Mouse (Mus musculus) hindbrain, embryonic 10.5 days (tissue): ENCODE measurements around the gene Fads6. TPM values are rescaled to one million over a fixed set of nuclear protein-coding genes. Genes with fewer than 3 reads are reported as not detected.

Experiments used
- DNase-seq: peaks from one replicate; pipeline ENCODE4 v3.0.0-alpha.2; 2017; ENCODE audit warnings: low spot score
- H3K27ac ChIP-seq: fragments of 300-500 bp; sonication (generic); 2 replicates; pipeline ENCODE4 v1.5.1; 2016; ENCODE audit warnings: mild to moderate bottlenecking, moderate library complexity
- H3K27me3 ChIP-seq: fragments of 300-500 bp; sonication (generic); 2 replicates; pipeline ENCODE4 v1.6.1; 2016; ENCODE audit warnings: mild to moderate bottlenecking; ENCODE audit not compliant: poor library complexity, insufficient read depth, severe bottlenecking
- H3K36me3 ChIP-seq: fragments of 300-500 bp; sonication (generic); 2 replicates; pipeline ENCODE4 v1.6.1; 2016; ENCODE audit warnings: mild to moderate bottlenecking, moderate library complexity
- H3K4me1 ChIP-seq: fragments of 300-500 bp; sonication (generic); replicated peaks from 2 replicates; pipeline ENCODE4 v1.6.1; 2016; ENCODE audit warnings: mild to moderate bottlenecking
- H3K4me3 ChIP-seq: fragments of 300-500 bp; sonication (generic); 2 replicates; pipeline ENCODE4 v1.5.1; 2016; ENCODE audit warnings: mild to moderate bottlenecking, moderate library complexity
- H3K9me3 ChIP-seq: fragments of 300-500 bp; sonication (generic); 2 replicates; pipeline ENCODE4 v1.6.1; 2016; ENCODE audit warnings: mild to moderate bottlenecking, moderate library complexity
- WGBS: fragments of 180-500 bp; shearing (Covaris S2); methylation state at CpG from one replicate; pipeline ENCODE4 v1.1.7; 2016; 5-methylcytosine and 5-hydroxymethylcytosine counted together
- polyA plus RNA-seq: library from polyadenylated mRNA; unstranded; fragments of >200 nt; fragmentation: Nextera tagmentation; extraction: Ambion mirVana; gene quantifications from 2 replicates; pipeline ENCODE4 v1.2.1, GENCODE M21; 2016

Gene Fads6
- polyA plus RNA-seq: 0.27 and 0.47 TPM in 2 replicates

- peak within 1 kb of the TSS; percentile 81 for H3K27ac ChIP-seq
- peaks cover 22% of the 10 kb centered on the region for H3K4me1 ChIP-seq
- H3K4me3 ChIP-seq: peak within 1 kb of the TSS; percentile 64
- peaks cover 3% of the 10 kb centered on the region for H3K9me3 ChIP-seq
- under 1% methylated on average over 44 of the region's 44 CpGs for WGBS
- DNase-seq: peak; percentile 50
- no peaks in the 10 kb centered on the region for H3K36me3 ChIP-seq
- H3K27me3 ChIP-seq: peaks cover 43% of the 10 kb centered on the region
Measured at GRCm38 (mm10) chr11:115297214-115297826, at the start of gene Fads6. Gene Fads6 (minus strand): TSS chr11:115297663.

DNA sequence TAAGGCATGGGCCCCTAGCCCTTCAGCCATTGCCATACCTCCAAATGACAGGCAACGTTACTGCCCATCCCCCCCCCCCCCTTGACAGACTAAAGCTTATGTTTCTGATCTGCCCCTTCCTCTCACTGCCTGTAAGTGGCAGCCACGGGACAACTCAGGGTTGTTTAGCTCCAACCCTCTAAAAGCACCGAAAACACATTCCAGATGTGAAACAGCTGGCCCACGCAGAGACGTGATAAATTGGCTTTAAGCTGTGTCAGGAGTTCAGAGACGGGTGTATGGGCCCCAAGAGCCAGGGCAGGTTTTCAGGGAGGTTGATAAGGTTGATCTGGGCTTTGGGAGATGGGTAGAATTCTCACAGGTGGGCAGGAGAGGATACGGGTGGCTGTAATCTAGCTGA lies 48.1 kb upstream of the Fads6 start:
- H3K27me3 ChIP-seq: peaks cover 76% of the 10 kb centered on the region

GRCm38 (mm10) chr11:115344967-115345366 lies 47.5 kb upstream of the Fads6 start:
- Histone ChIP-seq H3K36me3 (peaks cover 8% of the 10 kb centered on the region; the same call in 1 of the 2 replicates), H3K4me1 (peaks cover 22% of the 10 kb centered on the region), H3K9me3 (no peaks in the 10 kb centered on the region), H3K27ac (no peak overlapping the region), H3K27me3 (peaks cover 76% of the 10 kb centered on the region), H3K4me3 (no peak overlapping the region)
- WGBS: 10% methylated on average over 12 of the region's 12 CpGs
- no peak for DNase-seq

More for the DNA sequence above, 48.1 kb upstream of the Fads6 start:
- WGBS: 46% methylated on average over 7 of the region's 7 CpGs
- Histone ChIP-seq H3K9me3 (no peaks in the 10 kb centered on the region), H3K4me3 (no peak overlapping the region), H3K36me3 (peaks cover 8% of the 10 kb centered on the region; the same call in 1 of the 2 replicates), H3K4me1 (peaks cover 22% of the 10 kb centered on the region), H3K27ac (no peak overlapping the region)
- DNase-seq: peak; percentile 31

DNA sequence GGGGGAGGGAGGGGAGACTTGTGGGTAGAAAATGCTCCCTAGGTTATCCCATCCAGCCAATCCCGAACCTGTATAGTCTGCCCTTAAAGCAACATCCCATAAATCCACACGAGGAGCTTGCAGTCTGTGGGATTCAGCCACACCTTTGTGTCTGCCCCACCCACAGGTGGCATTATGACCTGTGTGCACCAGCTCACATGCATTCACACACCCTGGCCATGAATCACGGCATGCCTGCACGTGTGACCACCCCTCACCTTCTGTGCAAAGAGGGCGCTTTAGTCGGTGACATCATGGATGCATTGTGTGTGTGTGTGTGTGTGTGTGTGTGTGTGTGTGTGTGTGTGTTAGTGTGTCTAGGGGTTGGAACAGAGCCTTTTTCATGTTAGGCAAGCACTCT lies 44.4 kb upstream of the Fads6 start:
- DNase-seq: no peak
- WGBS: 77% methylated on average over 6 of the region's 6 CpGs
- no peak overlapping the region for H3K4me3 ChIP-seq
- H3K36me3 ChIP-seq: no peaks in the 10 kb centered on the region
- H3K27ac ChIP-seq: no peak overlapping the region
- H3K4me1 ChIP-seq: peaks cover 24% of the 10 kb centered on the region
- H3K27me3 ChIP-seq: peaks cover 76% of the 10 kb centered on the region
- H3K9me3 ChIP-seq: no peaks in the 10 kb centered on the region

GRCm38 (mm10) chr11:115341246-115341645 lies 43.8 kb upstream of the Fads6 start:
- DNase-seq: no peak
- Histone ChIP-seq H3K4me3 (no peak overlapping the region), H3K9me3 (no peaks in the 10 kb centered on the region), H3K36me3 (no peaks in the 10 kb centered on the region), H3K27me3 (peaks cover 76% of the 10 kb centered on the region), H3K4me1 (peaks cover 21% of the 10 kb centered on the region), H3K27ac (no peak overlapping the region)
- 70% methylated on average over 2 of the region's 2 CpGs for WGBS

DNA sequence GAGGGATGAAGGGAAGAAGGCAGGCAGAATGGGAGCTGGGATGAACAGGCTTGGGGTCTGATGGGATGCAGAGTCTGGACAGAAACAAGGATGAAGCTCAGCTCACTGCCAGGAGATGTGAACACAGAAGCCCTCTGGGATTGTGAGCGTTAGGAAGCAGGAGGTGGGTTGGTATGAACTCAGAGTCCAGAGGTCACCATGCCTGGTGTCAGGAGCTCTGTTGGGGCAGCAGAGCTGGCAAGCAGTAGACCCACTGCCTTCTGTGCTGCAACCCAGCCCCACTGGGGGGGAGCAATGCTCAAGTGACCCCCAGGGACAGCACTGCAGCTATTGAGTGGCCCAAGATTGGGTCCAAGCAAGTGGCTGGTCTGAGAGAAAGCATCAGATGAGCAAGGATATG lies 40.4 kb upstream of the Fads6 start:
- no peaks in the 10 kb centered on the region for H3K36me3 ChIP-seq
- DNase-seq: no peak
- WGBS: 71% methylated on average over 1 of the region's 1 CpGs
- no peaks in the 10 kb centered on the region for H3K9me3 ChIP-seq
- H3K4me3 ChIP-seq: no peak overlapping the region
- peaks cover 24% of the 10 kb centered on the region for H3K4me1 ChIP-seq
- peaks cover 78% of the 10 kb centered on the region for H3K27me3 ChIP-seq
- H3K27ac ChIP-seq: no peak overlapping the region

DNA sequence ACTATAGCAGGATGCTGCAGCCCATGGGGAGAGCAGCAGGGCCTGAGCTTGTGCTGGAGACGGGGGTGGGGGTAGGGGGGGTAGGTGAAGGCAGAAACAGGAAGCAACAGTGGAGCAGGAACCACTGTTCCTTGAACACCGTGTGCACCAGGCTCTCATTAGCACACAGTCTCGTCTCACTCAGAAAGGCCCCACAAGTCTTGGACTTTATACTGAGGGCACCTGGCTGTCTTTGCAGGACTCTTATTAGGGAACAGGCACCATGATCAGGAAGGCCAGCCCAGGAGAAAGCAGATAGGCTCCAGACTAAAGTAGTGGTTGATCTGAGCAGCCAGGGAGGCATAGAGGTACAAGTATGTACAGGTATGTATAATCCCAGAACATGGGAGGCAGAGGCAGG lies 39.9 kb upstream of the Fads6 start:
- Histone ChIP-seq H3K4me1 (peaks cover 24% of the 10 kb centered on the region), H3K4me3 (no peak overlapping the region), H3K9me3 (no peaks in the 10 kb centered on the region), H3K27me3 (peaks cover 83% of the 10 kb centered on the region), H3K36me3 (no peaks in the 10 kb centered on the region), H3K27ac (no peak overlapping the region)
- no peak for DNase-seq
- 66% methylated on average over 3 of the region's 3 CpGs for WGBS

- peak; percentile 46 for DNase-seq
- Histone ChIP-seq H3K4me3 (no peak overlapping the region), H3K27ac (no peak overlapping the region), H3K9me3 (no peaks in the 10 kb centered on the region), H3K36me3 (no peaks in the 10 kb centered on the region), H3K27me3 (peaks cover 86% of the 10 kb centered on the region), H3K4me1 (peaks cover 24% of the 10 kb centered on the region)
- WGBS: 22% methylated on average over 6 of the region's 6 CpGs
Measured at GRCm38 (mm10) chr11:115336115-115336514, 38.7 kb upstream of the Fads6 start.

- no peak for DNase-seq
- WGBS: 61% methylated on average over 12 of the region's 12 CpGs
- H3K9me3 ChIP-seq: no peaks in the 10 kb centered on the region
- no peaks in the 10 kb centered on the region for H3K36me3 ChIP-seq
- peaks cover 24% of the 10 kb centered on the region for H3K4me1 ChIP-seq
- no peak overlapping the region; the same call in 1 of the 2 replicates for H3K27ac ChIP-seq
- no peak overlapping the region for H3K4me3 ChIP-seq
- H3K27me3 ChIP-seq: peaks cover 86% of the 10 kb centered on the region
Measured at GRCm38 (mm10) chr11:115335223-115335622, 37.8 kb upstream of the Fads6 start.

- H3K9me3 ChIP-seq: no peaks in the 10 kb centered on the region
- 6% methylated on average over 29 of the region's 29 CpGs for WGBS
- H3K4me3 ChIP-seq: peak within 1 kb of the TSS; percentile 38
- no peak within 1 kb of the TSS; the same call in 1 of the 2 replicates for H3K27ac ChIP-seq
- peaks cover 84% of the 10 kb centered on the region for H3K27me3 ChIP-seq
- DNase-seq: peak; percentile 31
- no peaks in the 10 kb centered on the region for H3K36me3 ChIP-seq
- peaks cover 24% of the 10 kb centered on the region for H3K4me1 ChIP-seq
Measured at GRCm38 (mm10) chr11:115334531-115334930, 37.1 kb upstream of the Fads6 start, which contains the start of gene Otop3. Gene Otop3 (plus strand): TSS chr11:115334731.

- Histone ChIP-seq H3K27me3 (peaks cover 83% of the 10 kb centered on the region), H3K36me3 (no peaks in the 10 kb centered on the region), H3K4me1 (peaks cover 9% of the 10 kb centered on the region), H3K4me3 (no peak overlapping the region), H3K9me3 (no peaks in the 10 kb centered on the region), H3K27ac (no peak overlapping the region)
- no peak for DNase-seq
- WGBS: 69% methylated on average over 15 of the region's 15 CpGs
Measured at GRCm38 (mm10) chr11:115329339-115329738, 31.9 kb upstream of the Fads6 start.

GRCm38 (mm10) chr11:115326730-115327129 lies 29.3 kb upstream of the Fads6 start:
- H3K9me3 ChIP-seq: no peaks in the 10 kb centered on the region
- no peaks in the 10 kb centered on the region for H3K36me3 ChIP-seq
- H3K4me3 ChIP-seq: no peak overlapping the region
- H3K27me3 ChIP-seq: peaks cover 83% of the 10 kb centered on the region
- H3K4me1 ChIP-seq: peaks cover 15% of the 10 kb centered on the region
- no peak for DNase-seq
- 81% methylated on average over 7 of the region's 7 CpGs for WGBS
- no peak overlapping the region for H3K27ac ChIP-seq

DNA sequence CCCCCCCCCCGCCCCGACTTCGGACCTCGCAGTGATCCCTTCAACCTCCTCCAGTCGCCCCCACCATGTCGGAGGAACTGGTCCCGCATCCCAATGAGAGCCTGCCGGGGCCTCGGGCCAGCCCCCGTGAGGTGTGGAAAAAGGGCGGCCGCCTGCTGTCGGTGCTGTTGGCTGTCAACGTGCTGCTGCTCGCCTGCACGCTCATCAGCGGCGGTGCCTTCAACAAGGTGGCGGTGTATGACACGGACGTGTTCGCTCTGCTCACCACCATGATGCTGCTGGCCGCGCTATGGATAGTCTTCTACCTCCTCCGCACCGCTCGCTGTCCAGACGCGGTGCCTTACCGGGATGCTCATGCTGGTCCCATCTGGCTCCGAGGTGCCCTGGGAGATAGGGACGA lies 25.9 kb upstream of the Fads6 start:
- peaks cover 91% of the 10 kb centered on the region for H3K27me3 ChIP-seq
- no peaks in the 10 kb centered on the region for H3K9me3 ChIP-seq
- H3K27ac ChIP-seq: no peak overlapping the region
- peaks cover 45% of the 10 kb centered on the region for H3K4me1 ChIP-seq
- WGBS: 21% methylated on average over 32 of the region's 32 CpGs
- peak overlapping the region; percentile 3; the same call in 1 of the 2 replicates for H3K4me3 ChIP-seq
- H3K36me3 ChIP-seq: no peaks in the 10 kb centered on the region
- DNase-seq: peak; percentile 3
